Mouse (Mus musculus) embryo, embryonic 10.5 days (tissue): ENCODE measurements at regions not wholly inside any gene's neighbourhood (a gene's known extent, or its start where the extent isn't known, plus 50 kb on each side); places are given as distances from the start of the nearest gene placed in this dataset.

Source experiments
- DNase-seq: peaks from one replicate; pipeline ENCODE4 v3.0.0-alpha.2; 2015; ENCODE audit warnings: low spot score

GRCm38 (mm10) chr15:11712481-11713274 lies 194.4 kb downstream of the Npr3 start:
- DNase-seq, result no peak

GRCm38 (mm10) chr15:11701246-11701645 lies 205.8 kb downstream of the Npr3 start:
- no peak for DNase-seq

GRCm38 (mm10) chr15:11699929-11700328 lies 207.2 kb downstream of the Npr3 start:
- DNase-seq, result no peak

- DNase-seq, result no peak
Observed at GRCm38 (mm10) chr15:11697060-11697459, 210.0 kb downstream of the Npr3 start.

- DNase-seq, result peak; percentile 21
Observed at GRCm38 (mm10) chr15:11693772-11694270, 213.3 kb downstream of the Npr3 start.

- no peak for DNase-seq
Observed at GRCm38 (mm10) chr15:11664839-11665379, 242.2 kb downstream of the Npr3 start.

- no peak for DNase-seq
Observed at GRCm38 (mm10) chr15:11655168-11655567, 251.9 kb downstream of the Npr3 start.

- no peak for DNase-seq
Observed at GRCm38 (mm10) chr15:11646241-11646640, 246.8 kb upstream of the Tars start.

GRCm38 (mm10) chr15:11644779-11645178 lies 245.3 kb upstream of the Tars start:
- no peak for DNase-seq

GRCm38 (mm10) chr15:11630654-11631053 lies 231.2 kb upstream of the Tars start:
- DNase-seq, result no peak

- no peak for DNase-seq
Observed at GRCm38 (mm10) chr15:11626433-11626832, 227.0 kb upstream of the Tars start.

GRCm38 (mm10) chr15:11612416-11612815 lies 213.0 kb upstream of the Tars start:
- DNase-seq, result no peak

GRCm38 (mm10) chr15:11610043-11610670 lies 210.7 kb upstream of the Tars start:
- peak; percentile 10 for DNase-seq

GRCm38 (mm10) chr15:11607489-11607888 lies 208.0 kb upstream of the Tars start:
- DNase-seq, result no peak

- DNase-seq, result no peak
Observed at GRCm38 (mm10) chr15:11605677-11606076, 206.2 kb upstream of the Tars start.

- no peak for DNase-seq
Observed at GRCm38 (mm10) chr15:11597021-11597420, 197.6 kb upstream of the Tars start.

GRCm38 (mm10) chr15:11590542-11591116 lies 191.2 kb upstream of the Tars start:
- peak; percentile 78 for DNase-seq

- DNase-seq, result no peak
Observed at GRCm38 (mm10) chr15:11589795-11590194, 190.3 kb upstream of the Tars start.

GRCm38 (mm10) chr15:11586384-11586783 lies 186.9 kb upstream of the Tars start:
- DNase-seq, result no peak

GRCm38 (mm10) chr15:11584155-11584554 lies 184.7 kb upstream of the Tars start:
- DNase-seq, result no peak

- no peak for DNase-seq
Observed at GRCm38 (mm10) chr15:11578331-11578730, 178.9 kb upstream of the Tars start.

GRCm38 (mm10) chr15:11574359-11574758 lies 174.9 kb upstream of the Tars start:
- no peak for DNase-seq

GRCm38 (mm10) chr15:11573496-11573895 lies 174.0 kb upstream of the Tars start:
- DNase-seq, result no peak
